Mouse (Mus musculus): ENCODE data around the gene Pkdcc.

DNA sequence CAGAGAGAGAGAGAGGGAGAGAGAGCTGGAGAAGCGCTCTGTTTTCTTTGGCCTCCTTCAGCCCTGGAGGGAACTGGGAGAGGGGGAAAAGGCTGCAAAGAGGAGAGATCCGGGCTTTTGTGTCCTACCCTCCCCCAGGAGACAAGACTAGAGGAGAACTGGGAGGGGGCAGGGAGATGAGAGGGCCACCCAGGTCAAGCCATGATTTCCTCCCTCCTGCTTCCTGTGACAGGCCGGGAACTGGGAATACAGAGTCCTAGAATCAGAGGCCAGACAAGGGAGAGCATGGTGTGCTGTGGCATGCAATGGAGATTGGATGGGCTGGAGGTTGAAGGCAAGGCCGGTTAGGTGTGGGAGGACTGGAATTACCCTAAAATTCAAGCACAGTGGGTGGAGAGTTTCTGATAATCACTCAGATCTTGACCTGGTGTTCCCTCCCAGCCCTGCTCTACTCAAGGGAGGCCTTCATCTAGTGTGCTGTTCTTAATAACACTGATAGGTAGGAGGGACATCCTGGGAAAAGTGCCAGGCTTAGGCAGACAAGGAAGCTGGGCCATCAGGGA is 17.6 kb upstream of the Pkdcc start:
- TF ChIP-seq CTCF (IDR thresholded peaks at IDR 0.05; ENCODE audit: low read depth) (no peak), EP300 (IDR thresholded peaks at IDR 0.05; ENCODE audit: low read depth) (peak; percentile 31; the same call in 1 of the 2 replicates)

Data from heart, postnatal 0 days (tissue).